Mouse (Mus musculus): ENCODE measurements around the gene Htra2.

GRCm38 (mm10) chr6:83027706-83028105 is 27.4 kb downstream of the Htra2 start:
- TF ChIP-seq CTCF (IDR thresholded peaks at IDR 0.05; ENCODE audit: control insufficient read depth, insufficient read depth, insufficient replicate concordance, low read depth, low read length) (no peak), POLR2A (IDR thresholded peaks at IDR 0.05; ENCODE audit: control insufficient read depth, low read depth, low read length) (no peak)
